Mouse (Mus musculus) embryonic facial prominence, embryonic 14.5 days (tissue): ENCODE results near the gene Peak1. TPM values are rescaled to one million over a fixed set of nuclear protein-coding genes. Genes with fewer than 3 reads are reported as not detected.

Experiments used
- ATAC-seq: fragments of 200-750 bp; cut with Nextera tagmentation; 2 replicates; pipeline ENCODE4 v1.8.0; 2017; ENCODE audit warnings: low read depth, moderate number of reproducible peaks, moderate TSS enrichment
- DNase-seq: peaks from one replicate; pipeline ENCODE4 v3.0.0-alpha.2; 2015; ENCODE audit warnings: low spot score
- H3K27ac ChIP-seq: fragments of 300-500 bp; sonication (generic); replicated peaks from 2 replicates; pipeline ENCODE4 v1.5.1; 2014; ENCODE audit warnings: low read depth, mild to moderate bottlenecking, low read length, moderate library complexity
- H3K27me3 ChIP-seq: fragments of 300-500 bp; sonication (generic); replicated peaks from 2 replicates; pipeline ENCODE4 v1.6.1; 2014; ENCODE audit warnings: low read length; ENCODE audit not compliant: control insufficient read depth, insufficient read depth
- H3K36me3 ChIP-seq: fragments of 300-500 bp; sonication (generic); 2 replicates; pipeline ENCODE4 v1.6.1; 2014; ENCODE audit warnings: low read length, mixed read lengths; ENCODE audit not compliant: control insufficient read depth, insufficient read depth
- H3K4me1 ChIP-seq: fragments of 300-500 bp; sonication (generic); 2 replicates; pipeline ENCODE4 v1.6.1; 2014; ENCODE audit warnings: antibody characterized with exemption, low read length; ENCODE audit not compliant: control insufficient read depth, insufficient read depth
- H3K4me2 ChIP-seq: fragments of 300-500 bp; sonication (generic); 2 replicates; pipeline ENCODE4 v1.6.1; 2014; ENCODE audit warnings: low read depth, mild to moderate bottlenecking, low read length, moderate library complexity, mixed read lengths
- H3K4me3 ChIP-seq: fragments of 300-500 bp; sonication (generic); 2 replicates; pipeline ENCODE4 v1.5.1; 2014; ENCODE audit warnings: low read depth, mild to moderate bottlenecking, low read length
- H3K9ac ChIP-seq: fragments of 300-500 bp; sonication (generic); 2 replicates; pipeline ENCODE4 v1.6.1; 2014; ENCODE audit warnings: low read depth, mild to moderate bottlenecking, low read length, moderate library complexity, mixed read lengths
- H3K9me3 ChIP-seq: fragments of 300-500 bp; sonication (generic); 2 replicates; pipeline ENCODE4 v1.6.1; 2016; ENCODE audit warnings: low read length; ENCODE audit not compliant: control insufficient read depth
- WGBS: fragments of 180-500 bp; shearing (Covaris S2); extraction: QIAGEN DNeasy Blood & Tissue Kit; methylation state at CpG from one replicate; pipeline ENCODE4 v1.1.7; 2014; 5-methylcytosine and 5-hydroxymethylcytosine counted together
- polyA plus RNA-seq: library from polyadenylated mRNA; unstranded; fragments of >200 nt; fragmentation: Nextera tagmentation; extraction: Ambion mirVana; gene quantifications from 2 replicates; pipeline ENCODE4 v1.2.1, GENCODE M21; 2014

Peak1 gene
- polyA plus RNA-seq, 1 experiment from 2014 or later: 15.8 TPM

- ATAC-seq: no peak
- no peaks in the 10 kb centered on the region for H3K9me3 ChIP-seq
- no peak overlapping the region for H3K27ac ChIP-seq
- H3K27me3 ChIP-seq: no peaks in the 10 kb centered on the region
- H3K4me1 ChIP-seq: peaks cover 3% of the 10 kb centered on the region; the same call in 1 of the 2 replicates
- WGBS: 55% methylated on average over 2 of the region's 2 CpGs
- H3K4me3 ChIP-seq: no peak overlapping the region
- H3K4me2 ChIP-seq: no peak overlapping the region
- H3K36me3 ChIP-seq: no peaks in the 10 kb centered on the region
- DNase-seq: no peak
- H3K9ac ChIP-seq: no peak overlapping the region
These were observed 217.7 kb downstream of the Peak1 start for GRCm38 (mm10) chr9:56200200-56200599.

DNA sequence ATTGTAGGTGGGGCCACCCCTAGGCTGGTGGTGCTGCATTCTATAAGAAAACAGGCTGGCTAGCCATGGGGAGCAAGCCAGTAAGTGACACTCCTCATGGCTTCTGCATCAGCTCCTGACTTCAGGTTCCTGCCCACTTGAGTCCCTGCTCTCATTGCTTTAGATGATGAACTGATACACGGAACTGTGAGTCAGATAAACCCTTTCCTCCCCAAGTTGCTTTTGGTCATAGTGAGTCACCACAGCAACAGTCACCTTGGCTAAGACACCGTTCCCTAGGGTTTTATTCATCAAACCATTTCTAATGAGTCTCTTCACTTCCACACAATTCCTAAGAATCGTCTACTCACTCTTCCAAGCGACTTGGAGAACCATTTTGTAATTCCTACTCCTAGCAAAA lies 220.9 kb downstream of the Peak1 start:
- Histone ChIP-seq H3K4me2 (no peak overlapping the region), H3K9ac (no peak overlapping the region), H3K27ac (no peak overlapping the region), H3K36me3 (no peaks in the 10 kb centered on the region), H3K4me3 (no peak overlapping the region), H3K4me1 (peaks cover 6% of the 10 kb centered on the region; the same call in 1 of the 2 replicates), H3K9me3 (no peaks in the 10 kb centered on the region), H3K27me3 (no peaks in the 10 kb centered on the region)
- DNase-seq: no peak
- ATAC-seq: no peak
- 78% methylated on average over 4 of the region's 4 CpGs for WGBS

GRCm38 (mm10) chr9:56195193-56195592 lies 222.7 kb downstream of the Peak1 start:
- H3K4me1 ChIP-seq: peaks cover 6% of the 10 kb centered on the region; the same call in 1 of the 2 replicates
- WGBS: 16% methylated on average over 3 of the region's 3 CpGs
- H3K27me3 ChIP-seq: no peaks in the 10 kb centered on the region
- DNase-seq: peak; percentile 61
- H3K9me3 ChIP-seq: no peaks in the 10 kb centered on the region
- ATAC-seq: no peak
- H3K4me2 ChIP-seq: no peak overlapping the region
- H3K9ac ChIP-seq: no peak overlapping the region
- no peak overlapping the region for H3K27ac ChIP-seq
- no peak overlapping the region for H3K4me3 ChIP-seq
- H3K36me3 ChIP-seq: no peaks in the 10 kb centered on the region

DNA sequence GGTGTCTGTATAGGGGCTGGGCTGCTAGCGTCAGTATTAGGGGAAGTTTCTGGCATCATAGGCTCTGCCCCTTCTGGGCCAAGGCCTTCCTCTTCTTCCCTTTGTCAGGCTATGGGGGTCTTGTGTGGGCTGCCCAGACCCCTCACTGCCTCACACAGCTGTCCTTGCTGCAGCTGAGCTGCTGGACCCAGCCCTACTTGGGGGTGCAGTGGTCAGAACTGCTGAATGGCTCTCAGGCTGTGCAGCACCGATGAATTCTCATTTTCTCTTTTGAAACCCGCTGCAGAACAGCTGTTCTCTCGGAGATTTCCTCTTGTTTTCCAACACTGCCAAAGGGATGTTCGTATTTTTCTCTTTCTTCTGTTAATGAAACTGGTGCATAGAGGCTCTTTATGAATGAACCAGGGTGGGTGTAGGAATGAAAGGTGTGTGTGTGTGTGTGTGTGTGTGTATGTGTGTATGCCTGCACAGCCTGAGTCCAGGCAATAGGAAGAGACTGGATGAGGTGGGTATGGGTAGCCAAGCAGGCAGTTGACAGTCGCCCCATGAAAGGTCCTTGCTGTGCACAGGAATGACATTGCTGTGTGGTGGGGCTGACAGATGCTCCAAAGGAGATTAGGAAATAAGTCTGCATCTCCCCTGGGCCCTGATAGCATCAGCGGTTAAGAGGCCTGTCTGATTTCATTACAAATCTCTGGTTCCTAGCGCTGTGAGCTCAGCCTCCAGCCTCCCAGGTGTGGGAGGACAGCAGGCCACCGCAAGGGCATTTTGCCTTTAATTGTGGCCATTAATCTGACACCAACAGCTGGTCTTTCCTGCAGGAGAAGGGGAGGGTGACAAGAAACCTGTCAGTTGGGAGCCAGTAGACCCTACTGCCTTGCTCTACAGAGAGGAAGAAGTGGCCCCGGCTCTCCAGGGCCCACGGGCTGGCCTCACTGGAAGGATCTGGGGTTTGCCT lies 226.1 kb downstream of the Peak1 start:
- no peaks in the 10 kb centered on the region for H3K9me3 ChIP-seq
- no peak overlapping the region for H3K4me2 ChIP-seq
- H3K4me1 ChIP-seq: peaks cover 6% of the 10 kb centered on the region; the same call in 1 of the 2 replicates
- no peaks in the 10 kb centered on the region for H3K27me3 ChIP-seq
- no peak overlapping the region for H3K4me3 ChIP-seq
- DNase-seq (peak; percentile 49), ATAC-seq (no peak; the same call in 1 of the 2 replicates)
- H3K36me3 ChIP-seq: no peaks in the 10 kb centered on the region
- no peak overlapping the region for H3K9ac ChIP-seq
- no peak overlapping the region for H3K27ac ChIP-seq
- 55% methylated on average over 11 of the region's 11 CpGs for WGBS

DNA sequence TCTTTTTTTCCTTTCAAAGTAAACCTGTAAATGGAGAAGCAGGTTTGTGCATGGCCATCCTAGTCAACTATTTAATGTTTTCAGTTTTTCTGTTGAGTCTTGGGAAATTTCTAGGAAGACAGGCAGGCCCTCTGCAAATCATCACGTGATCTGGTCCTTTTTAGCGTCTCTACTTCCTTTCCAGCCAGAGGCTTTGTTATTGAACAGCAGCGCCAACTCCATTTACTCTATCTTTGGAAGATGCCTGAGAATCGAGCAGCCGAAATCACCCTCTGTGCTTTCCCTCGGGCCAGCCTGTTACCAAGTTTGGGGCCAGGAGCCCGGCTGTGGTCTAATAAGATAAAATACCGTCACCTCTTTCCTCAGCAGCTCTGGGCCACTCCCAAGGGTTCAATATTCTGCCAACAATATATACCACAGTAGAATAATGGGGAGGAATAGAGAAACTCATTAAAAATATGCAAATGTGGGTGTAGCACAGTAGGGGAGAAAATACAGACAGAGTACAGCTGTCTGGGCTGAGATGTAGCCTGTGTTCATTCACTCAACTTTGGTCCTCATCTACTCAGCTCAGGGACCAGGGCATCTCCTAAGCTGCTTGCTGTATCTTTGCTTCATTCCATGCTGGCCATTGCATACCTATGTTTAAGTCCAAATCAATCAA lies 237.6 kb downstream of the Peak1 start:
- WGBS: 34% methylated on average over 8 of the region's 8 CpGs
- Histone ChIP-seq H3K27ac (no peak overlapping the region), H3K36me3 (no peaks in the 10 kb centered on the region), H3K4me1 (no peaks in the 10 kb centered on the region), H3K4me3 (no peak overlapping the region), H3K27me3 (no peaks in the 10 kb centered on the region), H3K9ac (no peak overlapping the region), H3K4me2 (no peak overlapping the region), H3K9me3 (no peaks in the 10 kb centered on the region)
- ATAC-seq (no peak; the same call in 1 of the 2 replicates), DNase-seq (no peak)

GRCm38 (mm10) chr9:56179416-56180117 lies 238.3 kb downstream of the Peak1 start:
- no peak for ATAC-seq

DNA sequence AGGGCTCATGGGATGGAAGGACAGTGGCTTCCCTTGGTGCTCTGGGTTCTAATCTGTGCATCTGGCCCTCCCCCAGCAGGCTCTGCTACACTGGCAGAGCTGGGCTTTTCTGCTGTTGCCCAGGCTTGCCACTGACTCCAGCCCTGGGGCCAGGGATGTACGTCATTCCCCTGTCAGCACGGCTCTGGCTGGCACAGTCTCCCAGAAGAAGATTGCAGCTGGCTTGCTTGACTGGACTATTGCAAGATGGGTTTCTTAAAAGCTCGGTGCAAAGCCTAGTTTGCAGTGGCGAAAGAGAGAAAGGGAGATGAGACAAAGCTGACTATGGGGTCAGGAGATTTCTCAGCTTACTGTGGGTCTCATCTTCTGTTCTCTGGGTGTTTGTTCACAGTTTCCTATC lies 240.5 kb downstream of the Peak1 start:
- no peak for DNase-seq
- Histone ChIP-seq H3K4me1 (no peaks in the 10 kb centered on the region), H3K27me3 (no peaks in the 10 kb centered on the region), H3K27ac (no peak overlapping the region), H3K9ac (no peak overlapping the region), H3K36me3 (no peaks in the 10 kb centered on the region), H3K9me3 (no peaks in the 10 kb centered on the region), H3K4me3 (no peak overlapping the region), H3K4me2 (no peak overlapping the region)
- no peak for ATAC-seq
- WGBS: 70% methylated on average over 4 of the region's 4 CpGs

More at GRCm38 (mm10) chr9:56179416-56180117, 238.3 kb downstream of the Peak1 start:
- H3K4me1 ChIP-seq: no peaks in the 10 kb centered on the region
- WGBS: 80% methylated on average over 6 of the region's 6 CpGs
- peak; percentile 53 for DNase-seq
- H3K27me3 ChIP-seq: no peaks in the 10 kb centered on the region
- no peak overlapping the region for H3K27ac ChIP-seq
- H3K9ac ChIP-seq: no peak overlapping the region
- H3K9me3 ChIP-seq: no peaks in the 10 kb centered on the region
- H3K4me2 ChIP-seq: no peak overlapping the region
- H3K36me3 ChIP-seq: no peaks in the 10 kb centered on the region
- H3K4me3 ChIP-seq: no peak overlapping the region

- Histone ChIP-seq H3K36me3 (no peaks in the 10 kb centered on the region), H3K9ac (no peak overlapping the region), H3K4me1 (no peaks in the 10 kb centered on the region), H3K4me2 (no peak overlapping the region), H3K27me3 (no peaks in the 10 kb centered on the region), H3K27ac (no peak overlapping the region), H3K4me3 (no peak overlapping the region), H3K9me3 (0 out of 2 replicates have a peak, but pooled peaks cover 2% of the 10 kb centered on the region)
- 79% methylated on average over 3 of the region's 3 CpGs for WGBS
- no peak for DNase-seq
- no peak for ATAC-seq
These were observed 242.6 kb downstream of the Peak1 start for GRCm38 (mm10) chr9:56175316-56175715.
